Mouse (Mus musculus) right cerebral cortex, adult 2 months (tissue): ENCODE measurements around the gene Mysm1.

Experiments used
- DNase-seq, 2 experiments: peaks; one replicate each; pipeline ENCODE4 v3.0.0; 2021 to 2022; ENCODE audit warnings: low spot score in 2 of 2

Mysm1 gene

GRCm38 (mm10) chr4:94952773-94953172 lies 26.1 kb downstream of the Mysm1 start:
- no peak for DNase-seq

GRCm38 (mm10) chr4:94941221-94941855 lies 37.6 kb downstream of the Mysm1 start:
- DNase-seq, result no peak

- no peak for DNase-seq
Measured at GRCm38 (mm10) chr4:94928743-94929142, 50.2 kb downstream of the Mysm1 start, which contains the start of gene Eqtn. Gene Eqtn (minus strand): TSS chr4:94928843.

- DNase-seq, result no peak
Measured at GRCm38 (mm10) chr4:94901780-94902179, 77.1 kb downstream of the Mysm1 start.

- peak; percentile 4 to 13 for DNase-seq
Measured at GRCm38 (mm10) chr4:94900744-94901143, 78.2 kb downstream of the Mysm1 start.
